Mouse (Mus musculus) megakaryocyte, embryonic 14.5 days (primary cell): ENCODE data around the gene Ascc1.

Source experiments
- FLI1 ChIP-seq: IDR thresholded peaks from 2 replicates; pipeline ENCODE4 v1.6.1; 2012; ENCODE audit warnings: low read length, inconsistent platforms, mixed read lengths
- GATA1 ChIP-seq: IDR thresholded peaks from 3 replicates; pipeline ENCODE4 v1.6.1; 2012; ENCODE audit warnings: mixed read lengths, low read length, inconsistent platforms, borderline replicate concordance

GRCm38 (mm10) chr10:60027619-60028084, 25.0 kb downstream of the Ascc1 start:
- TF ChIP-seq GATA1 = no peak
- no peak for TF ChIP-seq FLI1
